Mouse (Mus musculus) stomach, embryonic 14.5 days (tissue): ENCODE measurements around the gene Atrip. TPM values are rescaled to one million over a fixed set of nuclear protein-coding genes. Genes with fewer than 3 reads are reported as not detected.
A peak's percentile ranks its signal among the peaks of the same experiment; 100 is the strongest.

ENCODE experiments used
- ATAC-seq: fragments of 200-750 bp; cut with Nextera tagmentation; 2 replicates; pipeline ENCODE4 v1.8.0; 2017; ENCODE audit warnings: low read depth, moderate TSS enrichment; ENCODE audit not compliant: insufficient number of reproducible peaks, insufficient read depth, low FRiP score
- H3K27ac ChIP-seq: fragments of 300-500 bp; sonication (generic); 2 replicates; pipeline ENCODE4 v1.5.1; 2014; ENCODE audit warnings: mild to moderate bottlenecking, low read length, moderate library complexity, mixed read lengths
- H3K27me3 ChIP-seq: fragments of 300-500 bp; sonication (generic); 2 replicates; pipeline ENCODE4 v1.6.1; 2014; ENCODE audit warnings: low read length, control low read depth, mixed read lengths; ENCODE audit not compliant: control insufficient read depth, insufficient read depth
- H3K36me3 ChIP-seq: fragments of 300-500 bp; sonication (generic); 2 replicates; pipeline ENCODE4 v1.6.1; 2014; ENCODE audit warnings: mild to moderate bottlenecking, control low read depth, low read length, moderate library complexity, mixed read lengths; ENCODE audit not compliant: control insufficient read depth, insufficient read depth
- H3K4me1 ChIP-seq: fragments of 300-500 bp; sonication (generic); 2 replicates; pipeline ENCODE4 v1.6.1; 2014; ENCODE audit warnings: low read length, control low read depth, mixed read lengths; ENCODE audit not compliant: control insufficient read depth, insufficient read depth
- H3K4me2 ChIP-seq: fragments of 300-500 bp; sonication (generic); replicated peaks from 2 replicates; pipeline ENCODE4 v1.6.1; 2014; ENCODE audit warnings: low read depth, low read length, control low read depth
- H3K4me3 ChIP-seq: fragments of 300-500 bp; sonication (generic); 2 replicates; pipeline ENCODE4 v1.5.1; 2014; ENCODE audit warnings: low read depth, low read length, control low read depth
- H3K9ac ChIP-seq: fragments of 300-500 bp; sonication (generic); replicated peaks from 2 replicates; pipeline ENCODE4 v1.6.1; 2014; ENCODE audit warnings: low read depth, mild to moderate bottlenecking, control low read depth, low read length, moderate library complexity, mixed read lengths
- H3K9me3 ChIP-seq: fragments of 300-500 bp; sonication (generic); 2 replicates; pipeline ENCODE4 v1.6.1; 2016; ENCODE audit warnings: low read depth, low read length, control low read depth; ENCODE audit not compliant: control insufficient read depth
- WGBS: fragments of 180-500 bp; shearing (Covaris S2); extraction: QIAGEN DNeasy Blood & Tissue Kit; methylation state at CpG from one replicate; pipeline ENCODE4 v1.1.7; 2014; 5-methylcytosine and 5-hydroxymethylcytosine counted together
- polyA plus RNA-seq: library from polyadenylated mRNA; unstranded; fragments of >200 nt; fragmentation: Nextera tagmentation; extraction: Ambion mirVana; gene quantifications from 2 replicates; pipeline ENCODE4 v1.2.1, GENCODE M21; 2014

Gene Atrip
- polyA plus RNA-seq, 1 experiment from 2014 or later: 27.2 TPM

GRCm38 (mm10) chr9:109087987-109088386 lies 14.1 kb upstream of the Atrip start:
- Histone ChIP-seq H3K36me3 (peaks cover 9% of the 10 kb centered on the region), H3K4me1 (peaks cover 4% of the 10 kb centered on the region; the same call in 1 of the 2 replicates), H3K27ac (no peak overlapping the region), H3K9ac (no peak overlapping the region), H3K9me3 (no peaks in the 10 kb centered on the region), H3K27me3 (no peaks in the 10 kb centered on the region), H3K4me3 (no peak overlapping the region), H3K4me2 (no peak overlapping the region)
- ATAC-seq: no peak
- 12% methylated on average over 5 of the region's 5 CpGs for WGBS

- 16% methylated on average over 2 of the region's 2 CpGs for WGBS
- Histone ChIP-seq H3K27ac (no peak overlapping the region), H3K9me3 (no peaks in the 10 kb centered on the region), H3K9ac (no peak overlapping the region), H3K27me3 (no peaks in the 10 kb centered on the region), H3K36me3 (peaks cover 2% of the 10 kb centered on the region), H3K4me1 (peaks cover 16% of the 10 kb centered on the region; the same call in 1 of the 2 replicates), H3K4me3 (no peak overlapping the region), H3K4me2 (no peak overlapping the region)
- ATAC-seq: no peak
These were observed 11.0 kb upstream of the Atrip start for GRCm38 (mm10) chr9:109084922-109085321.

- peak; percentile 98 for ATAC-seq
- under 1% methylated on average over 37 of the region's 37 CpGs for WGBS
- H3K27me3 ChIP-seq: no peaks in the 10 kb centered on the region
- peaks cover 4% of the 10 kb centered on the region for H3K36me3 ChIP-seq
- H3K9me3 ChIP-seq: no peaks in the 10 kb centered on the region
- H3K27ac ChIP-seq: peak within 1 kb of the TSS; percentile 50
- H3K4me3 ChIP-seq: peak within 1 kb of the TSS; percentile 74
- peak within 1 kb of the TSS; percentile 72 for H3K9ac ChIP-seq
- H3K4me2 ChIP-seq: peak within 1 kb of the TSS; percentile 54
- H3K4me1 ChIP-seq: peaks cover 16% of the 10 kb centered on the region; the same call in 1 of the 2 replicates
These were observed 8.3 kb upstream of the Atrip start, which contains the start of the genes Ccdc51 and Tma7 for GRCm38 (mm10) chr9:109082124-109082800. Gene Ccdc51, plus strand, starts transcription at chr9:109082493. Gene Tma7, minus strand, starts transcription at chr9:109082587.

- 5% methylated on average over 11 of the region's 11 CpGs for WGBS
- peaks cover 16% of the 10 kb centered on the region; the same call in 1 of the 2 replicates for H3K4me1 ChIP-seq
- ATAC-seq: no peak
These were observed 7.8 kb upstream of the Atrip start for GRCm38 (mm10) chr9:109081749-109082123.

GRCm38 (mm10) chr9:109080516-109080915 lies 6.6 kb upstream of the Atrip start:
- 0 out of 2 replicates have a peak overlapping the region, but pooled peaks have one; percentile 54 for H3K4me2 ChIP-seq
- 92% methylated on average over 3 of the region's 3 CpGs for WGBS

More at GRCm38 (mm10) chr9:109081749-109082123, 7.8 kb upstream of the Atrip start:
- no peaks in the 10 kb centered on the region for H3K9me3 ChIP-seq
- H3K4me3 ChIP-seq: peak overlapping the region; percentile 74
- H3K4me2 ChIP-seq: peak overlapping the region; percentile 54
- peaks cover 4% of the 10 kb centered on the region for H3K36me3 ChIP-seq
- H3K27me3 ChIP-seq: no peaks in the 10 kb centered on the region
- H3K9ac ChIP-seq: peak overlapping the region; percentile 72
- H3K27ac ChIP-seq: peak overlapping the region; percentile 50; the same call in 1 of the 2 replicates

GRCm38 (mm10) chr9:109068095-109068735 lies 5.7 kb downstream of the Atrip start:
- peaks cover 73% of the 10 kb centered on the region for H3K36me3 ChIP-seq
- no peaks in the 10 kb centered on the region for H3K9me3 ChIP-seq
- H3K4me3 ChIP-seq: no peak overlapping the region
- ATAC-seq: no peak
- H3K4me2 ChIP-seq: no peak overlapping the region
- H3K27me3 ChIP-seq: no peaks in the 10 kb centered on the region
- WGBS: 98% methylated on average over 3 of the region's 3 CpGs
- H3K9ac ChIP-seq: no peak overlapping the region
- H3K4me1 ChIP-seq: peaks cover 9% of the 10 kb centered on the region
- H3K27ac ChIP-seq: no peak overlapping the region

More at GRCm38 (mm10) chr9:109080516-109080915, 6.6 kb upstream of the Atrip start:
- Histone ChIP-seq H3K4me1 (peaks cover 16% of the 10 kb centered on the region; the same call in 1 of the 2 replicates), H3K27me3 (no peaks in the 10 kb centered on the region), H3K9me3 (no peaks in the 10 kb centered on the region), H3K9ac (no peak overlapping the region), H3K4me3 (no peak overlapping the region), H3K36me3 (peaks cover 4% of the 10 kb centered on the region), H3K27ac (no peak overlapping the region)
- ATAC-seq: no peak

- no peak overlapping the region for H3K9ac ChIP-seq
- no peak overlapping the region for H3K4me2 ChIP-seq
- no peaks in the 10 kb centered on the region for H3K9me3 ChIP-seq
- 89% methylated on average over 5 of the region's 5 CpGs for WGBS
- no peak overlapping the region for H3K4me3 ChIP-seq
- peaks cover 54% of the 10 kb centered on the region for H3K36me3 ChIP-seq
- H3K4me1 ChIP-seq: peaks cover 3% of the 10 kb centered on the region; the same call in 1 of the 2 replicates
- H3K27ac ChIP-seq: no peak overlapping the region
- no peak for ATAC-seq
- no peaks in the 10 kb centered on the region for H3K27me3 ChIP-seq
These were observed 13.0 kb downstream of the Atrip start for GRCm38 (mm10) chr9:109060898-109061295.

GRCm38 (mm10) chr9:109060184-109060897 lies 13.6 kb downstream of the Atrip start:
- Histone ChIP-seq H3K4me1 (peaks cover 6% of the 10 kb centered on the region; the same call in 1 of the 2 replicates), H3K4me2 (no peak overlapping the region), H3K27ac (no peak overlapping the region; the same call in 1 of the 2 replicates), H3K27me3 (no peaks in the 10 kb centered on the region), H3K9ac (no peak overlapping the region; the same call in 1 of the 2 replicates), H3K4me3 (no peak overlapping the region), H3K36me3 (peaks cover 48% of the 10 kb centered on the region), H3K9me3 (no peaks in the 10 kb centered on the region)
- WGBS: 89% methylated on average over 16 of the region's 16 CpGs
- no peak for ATAC-seq
